Mouse (Mus musculus) cortical plate, adult 2 months (tissue): ENCODE measurements around the gene Katnal1.

Experiments used
- CTCF ChIP-seq: fragments of 200-500 bp; IDR thresholded peaks from 2 replicates; pipeline ENCODE4 v1.5.1; 2011; ENCODE audit warnings: mild to moderate bottlenecking, control low read depth, low read length; ENCODE audit not compliant: insufficient read depth; ENCODE audit errors: extremely low read depth
- POLR2A ChIP-seq: fragments of 200-500 bp; IDR thresholded peaks from 2 replicates; pipeline ENCODE4 v1.6.1; 2011; ENCODE audit warnings: mild to moderate bottlenecking, low read length, control low read depth; ENCODE audit not compliant: insufficient read depth; ENCODE audit errors: extremely low read depth

DNA sequence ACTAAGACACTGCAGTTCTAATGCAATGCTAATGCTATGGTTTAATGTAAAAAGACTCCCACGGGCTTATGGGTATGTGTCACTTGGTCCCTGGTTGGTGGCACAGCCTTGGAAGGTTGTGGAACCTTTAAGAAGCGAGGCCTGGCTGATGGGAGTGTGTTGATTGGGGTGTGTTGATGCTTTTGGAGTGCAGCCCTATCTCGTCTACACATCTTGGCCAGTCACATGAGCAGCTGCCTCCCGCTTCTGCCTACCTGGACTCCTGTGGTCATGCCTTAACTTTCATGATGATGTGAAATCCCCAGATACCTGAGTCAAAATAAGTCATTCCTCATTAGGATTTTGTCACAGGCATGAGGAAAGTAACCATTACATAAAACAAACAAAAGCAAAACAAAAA lies 22.8 kb downstream of the Katnal1 start:
- TF ChIP-seq CTCF (no peak), POLR2A (no peak)
